Mouse (Mus musculus): ENCODE data around the gene Fgfr2.

GRCm38 (mm10) chr7:130751678-130752077, 2371.5 kb downstream of the Fgfr2 start:
- TF ChIP-seq EP300 (IDR thresholded peaks at IDR 0.05; ENCODE audit: low read depth) (no peak), CTCF (IDR thresholded peaks at IDR 0.05; ENCODE audit: low read depth) (no peak)

Data from liver, postnatal 0 days (tissue).